Mouse (Mus musculus) lung, embryonic 16.5 days (tissue): ENCODE measurements around the gene Mtrr. TPM values are rescaled to one million over a fixed set of nuclear protein-coding genes. Genes with fewer than 3 reads are reported as not detected.
A peak's percentile ranks its signal among the peaks of the same experiment; 100 is the strongest.
"Not testable (repeated sequence)": the region's sequence is repeated elsewhere in the genome, so short reads cannot be mapped to it uniquely, and the experiment has no call there.

Experiments used
- ATAC-seq: fragments of 200-750 bp; cut with Nextera tagmentation; 2 replicates; pipeline ENCODE4 v1.8.0; 2017; ENCODE audit warnings: low read depth, mild to moderate bottlenecking, moderate library complexity
- H3K27ac ChIP-seq: fragments of 300-500 bp; sonication (generic); 2 replicates; pipeline ENCODE4 v1.5.1; 2014; ENCODE audit warnings: mild to moderate bottlenecking, control low read depth, low read length
- H3K27me3 ChIP-seq: fragments of 300-500 bp; sonication (generic); 2 replicates; pipeline ENCODE4 v1.6.1; 2014; ENCODE audit warnings: low read depth, low read length, mixed read lengths; ENCODE audit not compliant: control insufficient read depth, insufficient read depth
- H3K36me3 ChIP-seq: fragments of 300-500 bp; sonication (generic); 2 replicates; pipeline ENCODE4 v1.6.1; 2014; ENCODE audit warnings: low read length; ENCODE audit not compliant: control insufficient read depth, insufficient read depth
- H3K4me1 ChIP-seq: fragments of 300-500 bp; sonication (generic); replicated peaks from 2 replicates; pipeline ENCODE4 v1.6.1; 2014; ENCODE audit warnings: low read length, mixed read lengths; ENCODE audit not compliant: control insufficient read depth, insufficient read depth
- H3K4me2 ChIP-seq: fragments of 300-500 bp; sonication (generic); 2 replicates; pipeline ENCODE4 v1.6.1; 2014; ENCODE audit warnings: low read depth, low read length, control low read depth
- H3K4me3 ChIP-seq: fragments of 300-500 bp; sonication (generic); 2 replicates; pipeline ENCODE4 v1.5.1; 2014; ENCODE audit warnings: mild to moderate bottlenecking, low read length, control low read depth
- H3K9ac ChIP-seq: fragments of 300-500 bp; sonication (generic); 2 replicates; pipeline ENCODE4 v1.6.1; 2014; ENCODE audit warnings: low read length, control low read depth
- H3K9me3 ChIP-seq: fragments of 300-500 bp; sonication (generic); 2 replicates; pipeline ENCODE4 v1.6.1; 2016; ENCODE audit warnings: low read length; ENCODE audit not compliant: control insufficient read depth
- WGBS: fragments of 180-500 bp; shearing (Covaris S2); extraction: QIAGEN DNeasy Blood & Tissue Kit; methylation state at CpG from one replicate; pipeline ENCODE4 v1.1.7; 2014; 5-methylcytosine and 5-hydroxymethylcytosine counted together
- polyA plus RNA-seq: library from polyadenylated mRNA; unstranded; fragments of >200 nt; fragmentation: Nextera tagmentation; extraction: Ambion mirVana; gene quantifications from 2 replicates; pipeline ENCODE4 v1.2.1, GENCODE M21; 2015

Mtrr gene
- polyA plus RNA-seq, 1 experiment from 2014 or later: 21.5 TPM

GRCm38 (mm10) chr13:68572966-68573913, 8.7 kb downstream of the Mtrr start:
- no peak overlapping the region for H3K4me3 ChIP-seq
- no peak overlapping the region for H3K4me2 ChIP-seq
- peaks cover 15% of the 10 kb centered on the region for H3K4me1 ChIP-seq
- H3K9ac ChIP-seq: no peak overlapping the region
- WGBS: 64% methylated on average over 10 of the region's 10 CpGs
- peak overlapping the region; percentile 76 for H3K27ac ChIP-seq
- no peaks in the 10 kb centered on the region for H3K9me3 ChIP-seq
- H3K36me3 ChIP-seq: peaks cover 42% of the 10 kb centered on the region
- ATAC-seq: peak; percentile 81
- H3K27me3 ChIP-seq: no peaks in the 10 kb centered on the region

GRCm38 (mm10) chr13:68572247-68572646, 9.7 kb downstream of the Mtrr start:
- no peak for ATAC-seq
- Histone ChIP-seq H3K4me1 (peaks cover 15% of the 10 kb centered on the region), H3K9ac (no peak overlapping the region), H3K36me3 (peaks cover 41% of the 10 kb centered on the region), H3K27ac (peak overlapping the region; percentile 45), H3K9me3 (no peaks in the 10 kb centered on the region), H3K4me3 (no peak overlapping the region), H3K4me2 (no peak overlapping the region), H3K27me3 (no peaks in the 10 kb centered on the region)
- WGBS: 70% methylated on average over 19 of the region's 19 CpGs

GRCm38 (mm10) chr13:68569589-68570336, 12.2 kb downstream of the Mtrr start:
- Histone ChIP-seq H3K27me3 (no peaks in the 10 kb centered on the region), H3K27ac (peak overlapping the region; percentile 43; the same call in 1 of the 2 replicates), H3K4me1 (peaks cover 11% of the 10 kb centered on the region), H3K4me2 (no peak overlapping the region), H3K36me3 (peaks cover 35% of the 10 kb centered on the region), H3K9ac (no peak overlapping the region), H3K9me3 (no peaks in the 10 kb centered on the region), H3K4me3 (no peak overlapping the region)
- ATAC-seq: peak; percentile 72
- WGBS: 52% methylated on average over 17 of the region's 17 CpGs

- peaks cover 40% of the 10 kb centered on the region for H3K36me3 ChIP-seq
- no peak overlapping the region for H3K27ac ChIP-seq
- no peak overlapping the region for H3K9ac ChIP-seq
- H3K27me3 ChIP-seq: no peaks in the 10 kb centered on the region
- 90% methylated on average over 11 of the region's 11 CpGs for WGBS
- H3K4me2 ChIP-seq: no peak overlapping the region
- peaks cover 9% of the 10 kb centered on the region for H3K4me1 ChIP-seq
- H3K9me3 ChIP-seq: no peaks in the 10 kb centered on the region
- no peak overlapping the region for H3K4me3 ChIP-seq
- ATAC-seq: no peak
These were observed 13.4 kb downstream of the Mtrr start for GRCm38 (mm10) chr13:68568548-68568947.

- no peaks in the 10 kb centered on the region for H3K27me3 ChIP-seq
- no peak overlapping the region for H3K4me2 ChIP-seq
- peaks cover 4% of the 10 kb centered on the region for H3K4me1 ChIP-seq
- no peak for ATAC-seq
- 94% methylated on average over 9 of the region's 9 CpGs for WGBS
- H3K9me3 ChIP-seq: no peaks in the 10 kb centered on the region
- peaks cover 43% of the 10 kb centered on the region for H3K36me3 ChIP-seq
- no peak overlapping the region for H3K4me3 ChIP-seq
- no peak overlapping the region for H3K9ac ChIP-seq
- no peak overlapping the region for H3K27ac ChIP-seq
These were observed 13.8 kb downstream of the Mtrr start for GRCm38 (mm10) chr13:68568110-68568509.

GRCm38 (mm10) chr13:68553391-68553790, 28.6 kb downstream of the Mtrr start:
- not testable (repeated sequence) for H3K36me3 ChIP-seq, H3K9ac ChIP-seq, ATAC-seq, H3K4me3 ChIP-seq, H3K4me2 ChIP-seq, H3K27me3 ChIP-seq, H3K27ac ChIP-seq, H3K9me3 ChIP-seq, H3K4me1 ChIP-seq
- 8% methylated on average over 4 of the region's 6 CpGs for WGBS

Other genes starting within 250 kb of the Mtrr start
- 33.4 and 38.9 TPM in 2 replicates for gene Fastkd3, start 85 bp upstream of the Mtrr start, polyA plus RNA-seq
- 2.2 and 4.5 TPM in 2 replicates for gene 1700001L19Rik, start 15.3 kb upstream of the Mtrr start, polyA plus RNA-seq